Mouse (Mus musculus): ENCODE measurements around the gene Ppp2r3a. TPM values are rescaled to one million over a fixed set of nuclear protein-coding genes. Genes with fewer than 3 reads are reported as not detected.

The Ppp2r3a gene
- total and polyA plus RNA-seq, 2 experiments = 2.3 to 14.3 TPM

DNA sequence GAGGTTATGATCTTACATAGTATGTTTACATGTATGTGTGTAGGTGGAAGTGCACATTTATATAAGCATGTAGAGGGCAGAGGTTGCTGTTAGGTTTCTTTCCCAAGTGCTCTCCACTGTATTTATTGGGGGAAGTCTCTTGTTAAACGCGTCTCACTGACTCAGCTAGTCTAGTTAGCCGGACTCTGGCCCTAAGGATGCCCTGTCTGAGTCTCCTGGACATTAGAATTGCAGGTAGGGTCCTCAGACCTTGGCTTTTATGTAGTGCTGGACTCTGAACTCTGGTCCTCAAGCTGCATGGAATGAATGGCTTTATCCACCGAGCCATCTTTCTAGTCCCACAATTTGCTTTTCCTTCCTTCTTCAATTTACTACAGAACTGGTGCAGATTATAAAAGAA, 108.0 kb downstream of the Ppp2r3a start:
- 93% methylated on average over 4 of the region's 4 CpGs for WGBS
- no peaks in the 10 kb centered on the region for H3K27me3 ChIP-seq (ENCODE audit: control insufficient read depth, insufficient read depth, low read length)
- no peak overlapping the region for H3K4me3 ChIP-seq (ENCODE audit: insufficient read depth, low read depth, low read length)
- no peak overlapping the region for H3K9ac ChIP-seq (ENCODE audit: low read depth, low read length)
- H3K79me2 ChIP-seq (ENCODE audit: control insufficient read depth, insufficient read depth, low read length) = no peaks in the 10 kb centered on the region
- no peak for TF ChIP-seq POLR2A (IDR thresholded peaks at IDR 0.05; ENCODE audit: extremely low read depth, insufficient read depth, low read length)
- no peak for TF ChIP-seq CTCF (IDR thresholded peaks at IDR 0.05; ENCODE audit: low read depth, low read length)
- H3K36me3 ChIP-seq (ENCODE audit: control insufficient read depth, insufficient read depth, low read length) = peaks cover 17% of the 10 kb centered on the region
- no peak overlapping the region for H3K27ac ChIP-seq (replicated peaks; ENCODE audit: insufficient read depth, low read depth, low read length)
- no peaks in the 10 kb centered on the region for H3K4me1 ChIP-seq (ENCODE audit: control insufficient read depth, insufficient read depth, low read length)
- no peak for DNase-seq (ENCODE audit: extremely low read depth, low read depth, low spot score)

- peak; percentile 66 for DNase-seq (ENCODE audit: extremely low read depth, low read depth, low spot score)
- WGBS = 38% methylated on average over 8 of the region's 8 CpGs
- Histone ChIP-seq H3K27me3 (ENCODE audit: control insufficient read depth, insufficient read depth, low read length) (no peaks in the 10 kb centered on the region), H3K36me3 (ENCODE audit: control insufficient read depth, insufficient read depth, low read length) (no peaks in the 10 kb centered on the region; the same call in 1 of the 2 replicates), H3K27ac (replicated peaks; ENCODE audit: insufficient read depth, low read depth, low read length) (no peak overlapping the region), H3K79me2 (ENCODE audit: control insufficient read depth, insufficient read depth, low read length) (no peaks in the 10 kb centered on the region), H3K4me1 (ENCODE audit: control insufficient read depth, insufficient read depth, low read length) (peaks cover 11% of the 10 kb centered on the region; the same call in 1 of the 2 replicates), H3K9ac (ENCODE audit: low read depth, low read length) (no peak overlapping the region), H3K4me3 (ENCODE audit: insufficient read depth, low read depth, low read length) (no peak overlapping the region)
- TF ChIP-seq POLR2A (IDR thresholded peaks at IDR 0.05; ENCODE audit: extremely low read depth, insufficient read depth, low read length) (no peak), CTCF (IDR thresholded peaks at IDR 0.05; ENCODE audit: low read depth, low read length) (no peak)
These were observed 137.3 kb downstream of the Ppp2r3a start for GRCm38 (mm10) chr9:101114182-101114884.

DNA sequence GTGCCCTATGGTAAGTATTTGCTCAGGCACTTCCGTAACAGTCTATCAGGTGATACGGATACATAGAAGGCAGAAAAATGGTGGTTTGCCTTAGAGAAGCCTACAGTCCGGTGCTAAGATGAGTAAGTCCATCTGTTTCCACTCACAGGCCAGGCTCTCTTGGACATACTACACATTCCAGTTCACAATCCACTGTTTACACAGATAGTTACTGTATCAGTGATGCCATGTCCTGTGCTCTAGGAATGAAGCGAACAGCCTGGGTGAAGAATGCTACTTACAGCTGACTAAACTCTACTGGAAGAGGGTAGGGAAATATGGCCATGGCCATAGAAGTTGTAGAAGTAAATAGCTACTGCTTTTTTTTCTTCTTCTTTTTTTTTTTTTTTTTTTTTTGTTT, 138.3 kb downstream of the Ppp2r3a start:
- no peaks in the 10 kb centered on the region for H3K79me2 ChIP-seq (ENCODE audit: control insufficient read depth, insufficient read depth, low read length)
- peaks cover 11% of the 10 kb centered on the region; the same call in 1 of the 2 replicates for H3K4me1 ChIP-seq (ENCODE audit: control insufficient read depth, insufficient read depth, low read length)
- DNase-seq (ENCODE audit: extremely low read depth, low read depth, low spot score) = no peak
- 92% methylated on average over 4 of the region's 4 CpGs for WGBS
- no peaks in the 10 kb centered on the region; the same call in 1 of the 2 replicates for H3K36me3 ChIP-seq (ENCODE audit: control insufficient read depth, insufficient read depth, low read length)
- no peak overlapping the region for H3K27ac ChIP-seq (replicated peaks; ENCODE audit: insufficient read depth, low read depth, low read length)
- H3K27me3 ChIP-seq (ENCODE audit: control insufficient read depth, insufficient read depth, low read length) = no peaks in the 10 kb centered on the region
- H3K9ac ChIP-seq (ENCODE audit: low read depth, low read length) = no peak overlapping the region
- H3K4me3 ChIP-seq (ENCODE audit: insufficient read depth, low read depth, low read length) = no peak overlapping the region
- TF ChIP-seq POLR2A (IDR thresholded peaks at IDR 0.05; ENCODE audit: extremely low read depth, insufficient read depth, low read length) = no peak

- Histone ChIP-seq H3K9ac (ENCODE audit: low read depth, low read length) (no peak overlapping the region), H3K27me3 (ENCODE audit: control insufficient read depth, insufficient read depth, low read length) (no peaks in the 10 kb centered on the region), H3K36me3 (ENCODE audit: control insufficient read depth, insufficient read depth, low read length) (peaks cover 5% of the 10 kb centered on the region; the same call in 1 of the 2 replicates), H3K4me3 (ENCODE audit: insufficient read depth, low read depth, low read length) (no peak overlapping the region), H3K4me1 (ENCODE audit: control insufficient read depth, insufficient read depth, low read length) (peaks cover 11% of the 10 kb centered on the region; the same call in 1 of the 2 replicates), H3K79me2 (ENCODE audit: control insufficient read depth, insufficient read depth, low read length) (peaks cover 2% of the 10 kb centered on the region; the same call in 1 of the 2 replicates), H3K27ac (replicated peaks; ENCODE audit: insufficient read depth, low read depth, low read length) (no peak overlapping the region)
- peak; percentile 67 for DNase-seq (ENCODE audit: extremely low read depth, low read depth, low spot score)
- TF ChIP-seq POLR2A (IDR thresholded peaks at IDR 0.05; ENCODE audit: extremely low read depth, insufficient read depth, low read length) (no peak), CTCF (IDR thresholded peaks at IDR 0.05; ENCODE audit: low read depth, low read length) (no peak)
- WGBS = 3% methylated on average over 3 of the region's 3 CpGs
These were observed 141.6 kb downstream of the Ppp2r3a start for GRCm38 (mm10) chr9:101110013-101110412.

GRCm38 (mm10) chr9:101107386-101107785, 144.2 kb downstream of the Ppp2r3a start:
- Histone ChIP-seq H3K9ac (ENCODE audit: low read depth, low read length) (no peak overlapping the region), H3K79me2 (ENCODE audit: control insufficient read depth, insufficient read depth, low read length) (peaks cover 2% of the 10 kb centered on the region; the same call in 1 of the 2 replicates), H3K4me3 (ENCODE audit: insufficient read depth, low read depth, low read length) (no peak overlapping the region), H3K4me1 (ENCODE audit: control insufficient read depth, insufficient read depth, low read length) (peaks cover 4% of the 10 kb centered on the region; the same call in 1 of the 2 replicates), H3K27me3 (ENCODE audit: control insufficient read depth, insufficient read depth, low read length) (no peaks in the 10 kb centered on the region), H3K36me3 (ENCODE audit: control insufficient read depth, insufficient read depth, low read length) (peaks cover 9% of the 10 kb centered on the region), H3K27ac (replicated peaks; ENCODE audit: insufficient read depth, low read depth, low read length) (no peak overlapping the region)
- no peak for DNase-seq (ENCODE audit: extremely low read depth, low read depth, low spot score)
- 90% methylated on average over 3 of the region's 3 CpGs for WGBS
- TF ChIP-seq POLR2A (IDR thresholded peaks at IDR 0.05; ENCODE audit: extremely low read depth, insufficient read depth, low read length) (no peak), CTCF (IDR thresholded peaks at IDR 0.05; ENCODE audit: low read depth, low read length) (no peak)

DNA sequence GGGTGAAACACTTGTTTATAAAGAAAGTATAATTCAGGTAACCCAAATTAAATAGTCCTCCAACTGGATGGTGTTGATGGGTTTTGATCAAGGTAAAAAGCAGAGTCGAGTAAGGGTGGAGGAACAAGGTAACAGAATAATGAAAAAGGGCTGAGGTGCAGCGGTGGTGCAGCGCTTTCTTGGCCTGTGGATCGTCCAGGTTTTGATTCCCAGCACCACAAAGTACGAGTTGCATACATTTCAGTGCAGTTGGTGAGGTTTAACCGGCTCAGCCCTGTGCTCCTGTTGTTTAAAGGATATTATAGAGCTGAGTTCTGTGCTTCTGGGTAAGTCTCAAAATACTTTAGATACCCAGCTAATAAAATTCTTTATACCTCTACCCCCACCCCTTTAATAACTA, 145.9 kb downstream of the Ppp2r3a start:
- H3K27ac ChIP-seq (replicated peaks; ENCODE audit: insufficient read depth, low read depth, low read length) = no peak overlapping the region
- peaks cover 4% of the 10 kb centered on the region; the same call in 1 of the 2 replicates for H3K4me1 ChIP-seq (ENCODE audit: control insufficient read depth, insufficient read depth, low read length)
- H3K36me3 ChIP-seq (ENCODE audit: control insufficient read depth, insufficient read depth, low read length) = peaks cover 24% of the 10 kb centered on the region
- 95% methylated on average over 6 of the region's 6 CpGs for WGBS
- H3K4me3 ChIP-seq (ENCODE audit: insufficient read depth, low read depth, low read length) = no peak overlapping the region
- no peak for TF ChIP-seq POLR2A (IDR thresholded peaks at IDR 0.05; ENCODE audit: extremely low read depth, insufficient read depth, low read length)
- no peak for TF ChIP-seq CTCF (IDR thresholded peaks at IDR 0.05; ENCODE audit: low read depth, low read length)
- H3K9ac ChIP-seq (ENCODE audit: low read depth, low read length) = no peak overlapping the region
- peaks cover 16% of the 10 kb centered on the region; the same call in 1 of the 2 replicates for H3K79me2 ChIP-seq (ENCODE audit: control insufficient read depth, insufficient read depth, low read length)
- H3K27me3 ChIP-seq (ENCODE audit: control insufficient read depth, insufficient read depth, low read length) = no peaks in the 10 kb centered on the region
- no peak for DNase-seq (ENCODE audit: extremely low read depth, low read depth, low spot score)

Data from liver, adult 2 months (tissue).